Mouse (Mus musculus): ENCODE measurements around the gene Olfr814.
"Not testable (repeated sequence)": the region's sequence is repeated elsewhere in the genome, so short reads cannot be mapped to it uniquely, and the experiment has no call there.

Olfr814 gene

DNA sequence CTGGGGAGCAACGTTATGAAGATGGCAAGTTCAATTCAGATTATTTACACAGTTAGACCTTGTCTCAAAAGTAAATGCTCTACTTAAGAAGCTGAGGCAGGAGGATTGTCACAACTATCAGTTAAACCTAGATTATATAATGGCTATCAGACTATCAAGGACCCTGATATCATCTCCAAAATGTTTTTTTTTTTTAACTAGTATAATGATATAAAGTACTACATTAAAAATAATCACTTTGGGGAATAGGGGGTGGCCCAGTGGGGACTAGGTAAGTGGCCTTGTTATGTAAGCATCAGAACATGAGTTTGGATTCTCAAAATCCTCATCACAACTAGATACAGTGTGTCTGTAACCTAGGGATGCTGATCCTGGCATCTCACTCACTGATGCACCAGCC is at the start of gene Olfr814:
Gene Olfr814 (minus strand): TSS at position 101 of the 400 bp plus-strand sequence.
- DNase-seq (ENCODE audit: low spot score in 2 of 2), result not testable (repeated sequence)

DNA sequence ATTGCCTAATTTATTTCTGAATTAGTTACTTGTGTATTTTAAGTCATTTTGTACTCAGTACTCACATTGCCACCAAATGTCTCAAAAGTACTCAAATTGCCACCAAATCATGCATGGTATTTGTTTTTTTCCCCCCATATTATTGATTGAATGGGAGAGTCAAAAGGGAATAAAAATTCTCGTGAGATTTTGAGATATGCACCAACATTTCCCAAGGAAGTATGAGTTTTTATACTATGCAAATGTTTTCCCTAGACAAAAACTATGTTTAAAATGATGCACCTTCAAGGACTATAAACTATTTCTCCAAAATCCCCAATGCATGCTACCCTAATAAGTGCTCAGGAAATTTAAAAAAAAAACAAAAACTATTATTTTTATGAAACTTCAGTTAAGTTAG is 35.8 kb upstream of the Olfr814 start, which contains the start of gene Olfr816:
Gene Olfr816 (minus strand): TSS at position 101 of the 400 bp plus-strand sequence.
- no peak for DNase-seq (ENCODE audit: low spot score in 2 of 2)

- DNase-seq (ENCODE audit: low spot score in 2 of 2), result not testable (repeated sequence)
Measured at GRCm38 (mm10) chr10:129905767-129906166, 26.1 kb upstream of the Olfr814 start, which contains the start of gene Olfr815. Gene Olfr815 (minus strand): TSS chr10:129905867.

GRCm38 (mm10) chr10:129885934-129886333 is 6.3 kb upstream of the Olfr814 start:
- DNase-seq (ENCODE audit: low spot score in 2 of 2), result no peak

GRCm38 (mm10) chr10:129885496-129885895 is 5.8 kb upstream of the Olfr814 start:
- DNase-seq (ENCODE audit: low spot score in 2 of 2), result not testable (repeated sequence)

DNA sequence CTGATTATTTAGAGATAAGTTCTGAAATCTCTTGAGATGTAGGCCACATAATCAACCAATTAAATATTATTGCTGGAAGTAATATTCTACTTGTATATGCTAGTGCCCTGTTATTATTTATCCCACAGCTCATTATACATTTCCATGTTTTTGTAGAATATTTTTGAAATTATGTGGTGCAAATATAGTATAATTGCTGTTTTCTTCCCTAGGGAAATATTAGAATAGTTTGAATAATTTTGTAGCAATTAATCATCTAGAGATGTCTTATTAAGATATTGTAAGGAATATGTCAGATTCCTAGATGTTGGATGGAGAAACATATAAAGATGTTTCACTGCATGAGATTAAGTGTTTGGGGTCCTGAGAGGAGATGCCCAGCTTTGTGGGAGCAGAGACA is 24.6 kb downstream of the Olfr814 start, which contains the start of gene Olfr813:
Gene Olfr813 (plus strand): TSS at position 301 of the 400 bp plus-strand sequence.
- no peak for DNase-seq (ENCODE audit: low spot score in 2 of 2)

GRCm38 (mm10) chr10:129847343-129847742 is 32.3 kb downstream of the Olfr814 start:
- DNase-seq (ENCODE audit: low spot score in 2 of 2), result no peak

DNA sequence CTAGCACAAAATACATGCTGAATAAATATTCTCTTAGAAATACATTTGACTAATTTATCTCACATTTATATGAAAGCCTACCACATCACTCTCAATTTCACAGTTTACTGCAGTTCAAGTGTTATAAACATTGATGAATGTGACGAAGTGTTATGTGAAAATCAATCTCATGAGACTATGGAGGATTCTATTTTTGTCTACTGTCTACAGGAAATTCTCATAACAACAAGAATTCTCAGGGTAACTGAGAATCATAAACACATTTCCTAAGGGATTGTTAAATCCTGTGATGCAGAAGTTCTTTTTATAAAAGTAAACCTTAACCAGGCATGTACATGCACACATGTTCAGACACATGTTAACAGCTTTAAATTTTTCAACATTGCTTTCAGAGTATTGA is 33.7 kb downstream of the Olfr814 start, which contains the start of gene Olfr812:
Gene Olfr812 (minus strand): TSS at position 101 of the 400 bp plus-strand sequence.
- DNase-seq (ENCODE audit: low spot score in 2 of 2), result no peak

Data from right cerebral cortex, adult 2 months (tissue).